Mouse (Mus musculus) T-helper 17 cell (primary cell): ENCODE results near the gene AC131692.1.

Experiments used
- in situ Hi-C, 2 experiments: fragments of 300-600 bp; cut with MboI, MseI; formaldehyde crosslinking; loops; 1 replicate in 1 of 2; 2 replicates in 1 of 2; pipeline ENCODE4 v1.15.1; 2025; ENCODE audit warnings: high pct_unique_total_duplicates in 2 of 2

AC131692.1 gene

GRCm38 (mm10) chr19:6067724-6068415 is 26.3 kb upstream of the AC131692.1 start, which contains the start of gene Tm7sf2:
Tm7sf2 (minus strand) TSS chr19:6068373.
- in situ Hi-C loops = no loop called here

GRCm38 (mm10) chr19:6068951-6069350 is 25.3 kb upstream of the AC131692.1 start:
- in situ Hi-C loops = no loop called here

- in situ Hi-C loops = no loop called here
These were observed 24.4 kb upstream of the AC131692.1 start for GRCm38 (mm10) chr19:6069851-6070250.

- in situ Hi-C loops = no loop called here
These were observed 23.5 kb upstream of the AC131692.1 start for GRCm38 (mm10) chr19:6070571-6071250.

- in situ Hi-C loops = no loop called here
These were observed 23.0 kb upstream of the AC131692.1 start for GRCm38 (mm10) chr19:6071261-6071660.

- in situ Hi-C loops = no loop called here
These were observed 20.3 kb upstream of the AC131692.1 start for GRCm38 (mm10) chr19:6073889-6074288.

- in situ Hi-C loops = no loop called here
These were observed 17.4 kb upstream of the AC131692.1 start, which contains the start of gene Vps51 for GRCm38 (mm10) chr19:6076564-6077393. Vps51 (minus strand) TSS chr19:6077231.

GRCm38 (mm10) chr19:6079983-6080480 is 14.2 kb upstream of the AC131692.1 start, which contains the start of gene Tmem262:
Tmem262 (plus strand) TSS chr19:6080033.
- in situ Hi-C loops = no loop called here

- in situ Hi-C loops = no loop called here
These were observed 12.1 kb upstream of the AC131692.1 start, which contains the start of gene Gm28374 for GRCm38 (mm10) chr19:6082156-6082555. Gm28374 (minus strand) TSS chr19:6082256.

- in situ Hi-C loops = no loop called here
These were observed 9.6 kb upstream of the AC131692.1 start, which contains the start of the genes Zfpl1 and Cdca5 for GRCm38 (mm10) chr19:6084478-6085248. Zfpl1 (minus strand) TSS chr19:6084956. Cdca5 (plus strand) TSS chr19:6084983.

- in situ Hi-C loops = no loop called here
These were observed 8.8 kb upstream of the AC131692.1 start for GRCm38 (mm10) chr19:6085417-6085879.

- in situ Hi-C loops = no loop called here
These were observed 5.4 kb upstream of the AC131692.1 start for GRCm38 (mm10) chr19:6088841-6089240.

- in situ Hi-C loops = no loop called here
These were observed 3.6 kb downstream of the AC131692.1 start for GRCm38 (mm10) chr19:6097847-6098246.

GRCm38 (mm10) chr19:6101186-6101585 is 7.0 kb downstream of the AC131692.1 start:
- in situ Hi-C loops = no loop called here

- in situ Hi-C loops = no loop called here
These were observed 8.1 kb downstream of the AC131692.1 start for GRCm38 (mm10) chr19:6102169-6102853.

- in situ Hi-C loops = no loop called here
These were observed 10.3 kb downstream of the AC131692.1 start for GRCm38 (mm10) chr19:6104476-6104875.

GRCm38 (mm10) chr19:6105586-6105985 is 11.4 kb downstream of the AC131692.1 start, which contains the start of gene Naaladl1:
Naaladl1 (plus strand) TSS chr19:6105782.
- in situ Hi-C loops = no loop called here

- in situ Hi-C loops = no loop called here
These were observed 18.9 kb downstream of the AC131692.1 start for GRCm38 (mm10) chr19:6113116-6113515.

- in situ Hi-C loops = no loop called here
These were observed 22.1 kb downstream of the AC131692.1 start for GRCm38 (mm10) chr19:6116113-6116850.
